Mouse (Mus musculus): Measurements from ENCODE around the gene Tspan4. TPM values are rescaled to one million over a fixed set of nuclear protein-coding genes. Genes with fewer than 3 reads are reported as not detected.
A peak's percentile ranks its signal among the peaks of the same experiment; 100 is the strongest.

The Tspan4 gene
- polyA plus RNA-seq, 1 experiment from 2014 or later: 75.1 TPM

DNA sequence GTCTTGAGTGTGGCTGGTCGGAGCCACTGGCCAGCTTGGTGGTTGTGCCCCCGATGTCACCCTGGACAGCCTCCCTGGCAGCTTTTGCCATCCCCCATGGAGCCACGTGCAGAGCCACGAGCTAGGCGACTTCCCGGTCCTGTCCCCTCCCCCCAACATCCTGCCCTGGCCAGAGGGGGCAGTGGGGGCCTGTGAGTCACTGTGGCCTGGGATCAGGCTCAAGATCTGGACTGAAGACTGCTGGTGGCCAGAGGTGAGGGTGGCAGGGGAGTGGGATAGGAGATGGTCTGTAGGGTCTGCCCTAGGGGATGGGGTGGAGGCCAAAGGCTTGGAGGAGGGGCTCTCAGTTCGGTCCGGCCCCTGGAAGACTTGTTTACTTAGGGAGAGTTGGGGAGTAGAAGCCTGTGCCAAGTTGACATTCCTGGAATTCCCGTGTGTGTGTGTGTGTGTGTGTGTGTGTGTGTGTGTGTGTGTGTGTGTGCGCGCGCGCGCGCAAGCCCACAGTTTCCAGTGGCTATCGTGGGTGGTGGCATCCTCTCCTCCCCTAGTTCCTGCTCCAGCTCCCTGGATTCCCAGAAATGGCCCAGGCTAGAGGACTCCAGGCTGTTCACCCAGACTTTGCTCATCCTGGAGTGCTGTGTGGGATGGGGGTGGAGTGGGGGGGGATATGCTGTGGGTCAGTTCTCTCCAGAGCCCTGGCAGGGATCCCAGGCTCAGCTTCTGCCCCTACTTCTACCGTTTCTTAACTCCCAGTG, 1.4 kb downstream of the Tspan4 start:
- DNase-seq (ENCODE audit: low spot score): peak; percentile 85
- peak overlapping the region; percentile 97 for H3K4me2 ChIP-seq (ENCODE audit: low read length)
- peaks cover 40% of the 10 kb centered on the region for H3K4me1 ChIP-seq (replicated peaks; ENCODE audit: control insufficient read depth, insufficient read depth, low read length)
- peak; percentile 74 for ATAC-seq (replicated peaks; ENCODE audit: low FRiP score, low TSS enrichment, low read depth)
- no peaks in the 10 kb centered on the region for H3K9me3 ChIP-seq (ENCODE audit: control insufficient read depth, low read length)
- H3K36me3 ChIP-seq (ENCODE audit: control insufficient read depth, insufficient read depth, low read length): peaks cover 13% of the 10 kb centered on the region
- H3K27me3 ChIP-seq (replicated peaks; ENCODE audit: control insufficient read depth, insufficient read depth, low read length): no peaks in the 10 kb centered on the region
- WGBS: 0% methylated on average over 11 of the region's 17 CpGs
- H3K4me3 ChIP-seq (ENCODE audit: low read depth, low read length): peak overlapping the region; percentile 88
- peak overlapping the region; percentile 95 for H3K27ac ChIP-seq (ENCODE audit: low read depth)
- peak overlapping the region; percentile 86 for H3K9ac ChIP-seq (ENCODE audit: low read length)

DNA sequence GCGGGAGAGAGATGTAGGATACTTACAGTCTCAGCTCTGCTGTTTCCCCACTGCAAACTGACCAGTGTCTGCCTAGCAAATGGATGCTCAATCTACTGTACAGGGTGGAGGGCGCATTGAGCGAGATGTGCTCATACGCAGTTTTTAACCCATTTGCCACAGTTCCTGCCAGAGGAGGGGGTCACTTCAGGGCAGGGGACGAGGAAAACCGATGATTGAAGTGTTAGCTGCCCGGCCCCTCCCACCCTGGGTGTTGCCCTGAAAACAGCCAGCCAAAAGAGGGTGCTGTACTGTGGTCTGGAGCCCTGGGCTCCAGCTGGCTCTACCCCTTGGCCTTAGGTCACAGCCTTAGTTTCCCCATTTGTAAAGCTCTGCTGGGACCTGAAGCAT, 1.9 kb downstream of the Tspan4 start:
- no peaks in the 10 kb centered on the region for H3K9me3 ChIP-seq (ENCODE audit: control insufficient read depth, low read length)
- ATAC-seq (replicated peaks; ENCODE audit: low FRiP score, low TSS enrichment, low read depth) (0 out of 2 replicates have a peak, but pooled peaks have one; percentile 0), DNase-seq (ENCODE audit: low spot score) (no peak)
- H3K36me3 ChIP-seq (ENCODE audit: control insufficient read depth, insufficient read depth, low read length): peaks cover 10% of the 10 kb centered on the region
- WGBS: 7% methylated on average over 7 of the region's 7 CpGs
- peak overlapping the region; percentile 31 for H3K9ac ChIP-seq (ENCODE audit: low read length)
- H3K4me1 ChIP-seq (replicated peaks; ENCODE audit: control insufficient read depth, insufficient read depth, low read length): peaks cover 45% of the 10 kb centered on the region
- peak overlapping the region; percentile 95 for H3K27ac ChIP-seq (ENCODE audit: low read depth)
- H3K27me3 ChIP-seq (replicated peaks; ENCODE audit: control insufficient read depth, insufficient read depth, low read length): 0 out of 2 replicates have a peak, but pooled peaks cover 2% of the 10 kb centered on the region
- H3K4me2 ChIP-seq (ENCODE audit: low read length): peak overlapping the region; percentile 97
- H3K4me3 ChIP-seq (ENCODE audit: low read depth, low read length): peak overlapping the region; percentile 88

DNA sequence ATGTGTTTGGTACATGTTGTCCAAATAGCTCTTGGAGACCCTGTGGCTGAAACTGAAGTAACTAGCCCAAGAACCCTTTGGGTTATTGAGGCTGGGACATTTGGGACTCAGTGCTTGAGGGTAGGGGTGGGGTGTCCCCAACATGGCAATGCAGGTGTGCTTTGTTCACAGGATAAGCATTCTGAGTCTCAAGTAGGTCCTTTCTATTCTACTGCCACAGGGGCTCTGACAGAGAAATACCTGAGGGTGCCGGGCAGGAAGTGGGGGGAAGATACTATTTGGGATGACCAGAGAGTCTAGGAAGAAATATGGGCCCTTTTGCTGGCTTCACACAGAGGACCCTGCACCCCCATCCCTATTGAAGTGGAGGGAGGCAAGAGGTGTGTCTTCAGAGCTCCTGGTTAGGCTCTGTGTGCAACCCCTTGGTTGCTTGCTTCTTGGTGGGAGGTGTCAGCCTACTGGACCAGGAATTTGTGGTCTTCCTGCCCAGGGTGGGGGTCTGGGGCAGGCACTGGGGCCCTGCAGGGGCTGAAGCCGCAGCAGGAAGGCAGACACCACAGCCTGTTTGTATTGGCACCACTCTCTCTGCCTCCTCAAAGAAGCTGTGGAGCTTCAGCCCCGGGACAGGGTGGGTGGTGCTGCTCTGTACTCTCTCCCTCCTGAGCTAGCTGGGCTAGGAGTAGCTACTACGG, 2.7 kb downstream of the Tspan4 start:
- Histone ChIP-seq H3K9ac (ENCODE audit: low read length) (peak overlapping the region; percentile 10; the same call in 1 of the 2 replicates), H3K9me3 (ENCODE audit: control insufficient read depth, low read length) (no peaks in the 10 kb centered on the region), H3K4me2 (ENCODE audit: low read length) (peak overlapping the region; percentile 97), H3K27ac (ENCODE audit: low read depth) (peak overlapping the region; percentile 95), H3K27me3 (replicated peaks; ENCODE audit: control insufficient read depth, insufficient read depth, low read length) (peaks cover 8% of the 10 kb centered on the region), H3K4me3 (ENCODE audit: low read depth, low read length) (no peak overlapping the region), H3K4me1 (replicated peaks; ENCODE audit: control insufficient read depth, insufficient read depth, low read length) (peaks cover 53% of the 10 kb centered on the region), H3K36me3 (ENCODE audit: control insufficient read depth, insufficient read depth, low read length) (peaks cover 2% of the 10 kb centered on the region)
- DNase-seq (ENCODE audit: low spot score) (no peak), ATAC-seq (replicated peaks; ENCODE audit: low FRiP score, low TSS enrichment, low read depth) (no peak)
- 24% methylated on average over 4 of the region's 4 CpGs for WGBS

DNA sequence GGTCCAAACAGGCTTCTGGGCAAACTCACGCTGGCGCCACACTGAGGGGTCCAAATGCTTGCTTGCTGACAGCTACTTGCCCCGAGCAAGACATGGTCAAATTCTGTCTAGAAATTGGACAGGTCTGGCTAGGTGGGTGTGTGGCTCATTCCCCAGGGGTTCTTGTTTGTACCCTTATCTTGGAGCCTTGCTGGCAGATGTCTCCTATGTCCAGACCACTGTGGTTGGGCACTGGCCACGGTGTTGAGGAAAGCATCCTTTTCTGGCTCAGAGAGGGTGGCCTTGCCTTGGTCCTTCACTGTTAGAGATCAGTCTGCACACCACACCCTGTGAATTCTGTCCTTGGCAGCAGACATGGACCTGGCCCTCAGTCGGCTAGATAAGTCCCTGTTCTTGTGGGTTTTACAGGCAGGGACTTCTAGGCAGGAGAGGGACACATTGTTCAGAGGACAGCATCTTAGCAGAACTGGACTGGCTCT, 3.3 kb downstream of the Tspan4 start:
- DNase-seq (ENCODE audit: low spot score) (no peak), ATAC-seq (replicated peaks; ENCODE audit: low FRiP score, low TSS enrichment, low read depth) (no peak)
- no peak overlapping the region for H3K9ac ChIP-seq (ENCODE audit: low read length)
- H3K36me3 ChIP-seq (ENCODE audit: control insufficient read depth, insufficient read depth, low read length): no peaks in the 10 kb centered on the region
- H3K27ac ChIP-seq (ENCODE audit: low read depth): peak overlapping the region; percentile 95; the same call in 1 of the 2 replicates
- no peak overlapping the region for H3K4me3 ChIP-seq (ENCODE audit: low read depth, low read length)
- H3K4me2 ChIP-seq (ENCODE audit: low read length): peak overlapping the region; percentile 97
- H3K9me3 ChIP-seq (ENCODE audit: control insufficient read depth, low read length): no peaks in the 10 kb centered on the region
- peaks cover 10% of the 10 kb centered on the region for H3K27me3 ChIP-seq (replicated peaks; ENCODE audit: control insufficient read depth, insufficient read depth, low read length)
- peaks cover 55% of the 10 kb centered on the region for H3K4me1 ChIP-seq (replicated peaks; ENCODE audit: control insufficient read depth, insufficient read depth, low read length)
- WGBS: 68% methylated on average over 5 of the region's 5 CpGs

DNA sequence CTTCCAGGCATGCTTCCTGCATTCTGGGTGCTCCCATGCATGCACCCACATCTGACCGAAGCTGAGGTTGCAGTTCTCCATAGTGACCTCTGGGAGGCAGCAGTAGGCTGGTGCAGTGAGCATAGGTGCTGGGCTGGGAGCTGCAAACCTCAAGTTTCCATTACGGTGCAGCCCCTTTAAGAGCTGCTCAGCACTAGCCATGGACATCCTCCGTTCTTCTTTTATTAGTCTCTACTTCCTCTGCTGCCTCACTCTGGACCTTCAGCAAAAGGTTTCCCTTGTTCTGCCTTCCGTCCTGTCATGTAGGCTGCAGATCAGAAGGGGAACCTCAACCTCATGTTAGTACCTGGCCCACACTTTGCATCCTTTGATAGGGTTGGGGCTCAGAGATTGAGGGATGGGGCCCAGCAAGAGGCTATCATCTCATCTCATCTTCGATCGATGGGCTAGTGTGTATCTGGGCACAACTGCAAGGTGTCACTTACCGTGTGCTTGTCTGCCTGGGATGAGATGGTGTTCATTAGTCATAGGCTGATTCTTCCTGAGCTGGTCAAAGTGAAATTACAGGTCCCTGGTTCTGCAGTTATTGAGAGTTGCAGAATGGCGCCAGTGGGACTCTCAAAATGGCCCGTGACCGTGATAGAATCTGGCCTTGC, 5.9 kb downstream of the Tspan4 start:
- H3K36me3 ChIP-seq (ENCODE audit: control insufficient read depth, insufficient read depth, low read length): peaks cover under 1% of the 10 kb centered on the region; the same call in 1 of the 2 replicates
- ATAC-seq (replicated peaks; ENCODE audit: low FRiP score, low TSS enrichment, low read depth) (peak; percentile 14; the same call in 1 of the 2 replicates), DNase-seq (ENCODE audit: low spot score) (peak; percentile 79)
- peak overlapping the region; percentile 94 for H3K4me2 ChIP-seq (ENCODE audit: low read length)
- peaks cover 10% of the 10 kb centered on the region for H3K27me3 ChIP-seq (replicated peaks; ENCODE audit: control insufficient read depth, insufficient read depth, low read length)
- peaks cover 43% of the 10 kb centered on the region for H3K4me1 ChIP-seq (replicated peaks; ENCODE audit: control insufficient read depth, insufficient read depth, low read length)
- H3K4me3 ChIP-seq (ENCODE audit: low read depth, low read length): peak overlapping the region; percentile 57; the same call in 1 of the 2 replicates
- no peak overlapping the region for H3K9ac ChIP-seq (ENCODE audit: low read length)
- no peaks in the 10 kb centered on the region for H3K9me3 ChIP-seq (ENCODE audit: control insufficient read depth, low read length)
- no peak overlapping the region for H3K27ac ChIP-seq (ENCODE audit: low read depth)
- WGBS: 12% methylated on average over 10 of the region's 10 CpGs

DNA sequence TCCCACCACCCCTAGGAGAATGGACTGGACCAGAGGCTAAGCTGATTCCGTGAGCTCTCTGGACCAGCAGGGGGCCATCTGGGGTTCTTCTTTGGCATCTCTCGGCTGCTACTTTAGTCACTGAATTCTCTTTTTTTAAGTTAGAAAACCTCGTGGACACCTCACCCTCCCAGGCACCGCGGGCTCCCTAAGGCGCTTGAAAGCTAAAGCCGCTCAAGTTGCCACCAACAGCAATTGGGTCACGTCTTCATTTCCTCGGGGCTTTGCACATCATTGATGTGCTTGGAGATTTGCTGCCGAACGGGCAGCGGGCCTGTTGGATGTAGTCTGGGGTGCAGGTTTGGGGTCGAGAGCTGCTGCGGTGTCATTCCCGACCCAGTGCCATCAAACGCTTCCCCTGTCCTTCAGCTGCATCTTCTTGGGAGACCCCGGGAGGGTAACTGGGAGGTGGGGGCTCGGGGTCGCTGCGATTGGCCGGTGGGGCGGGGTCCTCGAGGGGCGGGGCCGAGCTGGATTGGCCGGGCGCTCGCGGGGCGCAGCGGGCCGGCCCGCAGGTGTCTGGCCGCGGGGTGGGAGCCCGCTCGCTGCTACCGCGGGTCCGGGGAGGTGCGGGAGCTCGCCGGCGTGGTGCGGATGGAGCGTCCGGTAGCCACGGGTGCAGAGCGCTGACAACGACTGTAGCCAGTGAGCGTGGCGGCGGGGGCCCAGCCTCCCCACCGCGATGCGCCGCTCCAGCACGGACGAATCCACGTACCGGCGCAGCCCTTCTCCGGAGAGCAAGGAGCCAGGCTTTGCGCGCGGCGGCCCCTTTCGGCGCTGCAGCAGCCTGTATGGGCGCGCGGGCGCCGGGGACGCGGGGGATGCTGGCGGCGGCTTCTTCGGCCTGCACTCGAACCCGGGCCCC, 6.7 kb downstream of the Tspan4 start:
- Histone ChIP-seq H3K4me1 (replicated peaks; ENCODE audit: control insufficient read depth, insufficient read depth, low read length) (peaks cover 39% of the 10 kb centered on the region), H3K27me3 (replicated peaks; ENCODE audit: control insufficient read depth, insufficient read depth, low read length) (peaks cover 10% of the 10 kb centered on the region), H3K9me3 (ENCODE audit: control insufficient read depth, low read length) (no peaks in the 10 kb centered on the region), H3K27ac (ENCODE audit: low read depth) (no peak overlapping the region), H3K4me3 (ENCODE audit: low read depth, low read length) (peak overlapping the region; percentile 57), H3K9ac (ENCODE audit: low read length) (peak overlapping the region; percentile 42), H3K36me3 (ENCODE audit: control insufficient read depth, insufficient read depth, low read length) (peaks cover 9% of the 10 kb centered on the region; the same call in 1 of the 2 replicates), H3K4me2 (ENCODE audit: low read length) (peak overlapping the region; percentile 94)
- under 1% methylated on average over 62 of the region's 81 CpGs for WGBS
- ATAC-seq (replicated peaks; ENCODE audit: low FRiP score, low TSS enrichment, low read depth) (peak; percentile 28; the same call in 1 of the 2 replicates), DNase-seq (ENCODE audit: low spot score) (peak; percentile 80)

DNA sequence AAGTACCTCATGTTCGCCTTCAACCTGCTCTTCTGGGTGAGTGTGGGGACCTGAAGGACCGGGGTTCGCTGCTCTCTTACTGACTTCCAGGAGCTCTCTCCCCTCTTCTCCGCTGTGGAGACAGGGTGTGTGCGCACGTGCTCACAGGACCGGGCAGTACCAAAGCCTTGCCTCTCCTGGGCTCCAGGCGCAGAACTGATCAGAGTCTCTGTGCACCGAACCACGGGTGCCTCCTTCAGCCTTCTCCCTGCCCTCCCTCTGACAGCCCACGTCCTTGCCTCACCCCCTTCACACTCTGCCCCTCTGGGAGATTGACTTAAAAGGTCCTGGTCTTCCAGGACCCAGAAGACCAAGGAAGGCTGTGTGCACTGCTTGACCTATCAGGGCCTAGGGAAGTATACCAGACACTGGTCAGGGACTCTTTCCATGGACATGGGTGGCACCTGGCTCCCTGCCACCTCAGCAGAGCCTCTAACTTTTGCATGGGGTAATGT, 7.5 kb downstream of the Tspan4 start:
- Histone ChIP-seq H3K36me3 (ENCODE audit: control insufficient read depth, insufficient read depth, low read length) (peaks cover 12% of the 10 kb centered on the region; the same call in 1 of the 2 replicates), H3K4me3 (ENCODE audit: low read depth, low read length) (peak overlapping the region; percentile 57), H3K9me3 (ENCODE audit: control insufficient read depth, low read length) (no peaks in the 10 kb centered on the region), H3K27ac (ENCODE audit: low read depth) (no peak overlapping the region), H3K9ac (ENCODE audit: low read length) (peak overlapping the region; percentile 42), H3K4me1 (replicated peaks; ENCODE audit: control insufficient read depth, insufficient read depth, low read length) (peaks cover 32% of the 10 kb centered on the region), H3K27me3 (replicated peaks; ENCODE audit: control insufficient read depth, insufficient read depth, low read length) (peaks cover 10% of the 10 kb centered on the region), H3K4me2 (ENCODE audit: low read length) (peak overlapping the region; percentile 94)
- DNase-seq (ENCODE audit: low spot score): no peak
- 10% methylated on average over 11 of the region's 11 CpGs for WGBS
- ATAC-seq (replicated peaks; ENCODE audit: low FRiP score, low TSS enrichment, low read depth): no peak

All from intestine, embryonic 14.5 days (tissue).